Mouse (Mus musculus): Measurements from ENCODE around the gene Gm21987.
"Not testable (repeated sequence)": the region's sequence is repeated elsewhere in the genome, so short reads cannot be mapped to it uniquely, and the experiment has no call there.

The Gm21987 gene

DNA sequence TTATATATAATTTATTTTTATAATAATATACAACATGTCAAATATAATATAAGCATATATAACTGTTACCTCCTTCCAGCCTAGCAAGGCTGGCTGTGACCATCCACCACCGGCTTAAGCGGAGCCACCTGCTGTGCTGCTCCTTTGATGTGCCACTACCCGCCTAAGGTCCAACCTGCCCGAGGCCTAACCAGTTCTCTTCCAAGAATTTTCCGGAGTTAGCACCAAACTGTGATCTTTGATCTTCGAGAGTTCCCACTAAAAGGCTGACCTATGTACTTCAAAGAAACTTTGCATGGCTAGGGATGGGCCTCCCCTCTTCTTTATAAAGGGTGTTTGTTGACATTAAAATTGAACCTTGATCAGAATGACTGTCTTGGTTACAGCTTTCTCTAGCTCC lies 12.4 kb upstream of the Gm21987 start:
- DNase-seq (ENCODE audit: low read depth, low spot score), result no peak
- Histone ChIP-seq H3K36me3 (ENCODE audit: control insufficient read depth, insufficient read depth, low read length, poor library complexity, severe bottlenecking) (no peaks in the 10 kb centered on the region), H3K27me3 (ENCODE audit: control insufficient read depth, insufficient read depth, low read length, poor library complexity, severe bottlenecking) (no peaks in the 10 kb centered on the region)

DNA sequence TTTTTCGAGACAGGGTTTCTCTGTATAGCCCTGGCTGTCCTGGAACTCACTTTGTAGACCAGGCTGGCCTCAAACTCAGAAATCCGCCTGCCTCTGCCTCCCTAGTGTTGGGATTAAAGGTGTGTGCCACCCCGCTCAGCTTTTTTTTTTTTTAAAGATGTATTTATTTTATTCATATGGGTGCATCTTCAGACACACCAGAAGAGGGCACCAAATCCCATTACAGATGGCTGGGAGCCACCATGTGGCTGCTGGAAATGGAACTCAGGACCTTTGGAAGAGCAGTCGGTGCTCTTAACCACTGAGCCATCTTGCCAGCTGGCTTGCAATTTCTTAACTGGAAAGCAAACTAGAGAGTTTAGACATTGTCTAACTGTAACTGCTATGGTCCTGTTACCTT lies 8.8 kb upstream of the Gm21987 start:
- H3K27me3 ChIP-seq (ENCODE audit: control insufficient read depth, insufficient read depth, low read length, poor library complexity, severe bottlenecking); DNase-seq (ENCODE audit: low read depth, low spot score); H3K36me3 ChIP-seq (ENCODE audit: control insufficient read depth, insufficient read depth, low read length, poor library complexity, severe bottlenecking): not testable (repeated sequence)

DNA sequence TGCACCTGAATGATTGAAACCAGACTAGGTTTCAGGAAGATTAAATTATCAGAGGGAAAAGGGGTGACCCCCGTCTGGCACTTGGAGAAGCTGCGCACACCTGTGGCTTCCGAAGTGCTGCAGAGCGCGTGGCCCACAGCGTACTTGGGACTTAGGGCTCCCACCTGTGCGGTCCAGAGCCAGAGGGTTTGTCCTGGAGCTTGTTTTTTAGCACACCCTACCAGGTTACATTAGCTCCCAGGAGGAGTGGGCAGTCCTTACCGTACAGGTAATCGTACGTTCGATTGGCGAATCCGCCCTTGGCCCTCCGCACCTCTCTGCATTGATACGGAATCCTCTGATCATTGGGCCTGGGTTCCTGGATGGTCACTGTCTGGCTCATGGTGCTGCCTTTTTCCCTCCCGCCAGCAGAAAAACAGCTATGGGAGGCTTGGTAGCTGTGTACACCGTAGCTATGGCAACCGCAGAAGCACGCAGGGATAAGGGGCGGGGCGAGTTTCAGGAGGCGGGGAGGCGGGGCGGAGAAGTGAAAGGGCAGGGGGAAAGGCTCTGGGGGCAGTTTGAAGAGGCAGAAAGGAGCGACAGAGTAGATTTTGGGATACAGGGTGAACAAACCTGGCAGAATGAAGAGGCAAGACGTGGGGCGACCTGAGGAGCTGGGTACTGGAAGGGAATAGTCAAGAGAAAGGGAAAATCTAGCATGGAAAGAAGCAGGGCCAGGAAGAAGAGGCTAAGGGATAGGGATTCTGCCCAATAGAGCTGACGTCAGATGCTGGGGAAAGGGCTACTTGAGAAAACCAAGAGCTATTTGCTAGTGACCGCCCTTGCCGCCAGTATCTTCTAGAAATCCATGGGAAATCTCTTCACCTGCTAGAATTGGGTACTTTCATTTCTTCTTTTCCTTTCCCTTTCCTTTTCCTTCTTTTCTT lies 5.2 kb upstream of the Gm21987 start, which contains the start of gene Maats1:
Maats1 (minus strand) TSS at position 748 of the 929 bp plus-strand sequence.
- Histone ChIP-seq H3K36me3 (ENCODE audit: control insufficient read depth, insufficient read depth, low read length, poor library complexity, severe bottlenecking) (no peaks in the 10 kb centered on the region), H3K27me3 (ENCODE audit: control insufficient read depth, insufficient read depth, low read length, poor library complexity, severe bottlenecking) (no peaks in the 10 kb centered on the region)
- DNase-seq (ENCODE audit: low read depth, low spot score), result peak; percentile 47

DNA sequence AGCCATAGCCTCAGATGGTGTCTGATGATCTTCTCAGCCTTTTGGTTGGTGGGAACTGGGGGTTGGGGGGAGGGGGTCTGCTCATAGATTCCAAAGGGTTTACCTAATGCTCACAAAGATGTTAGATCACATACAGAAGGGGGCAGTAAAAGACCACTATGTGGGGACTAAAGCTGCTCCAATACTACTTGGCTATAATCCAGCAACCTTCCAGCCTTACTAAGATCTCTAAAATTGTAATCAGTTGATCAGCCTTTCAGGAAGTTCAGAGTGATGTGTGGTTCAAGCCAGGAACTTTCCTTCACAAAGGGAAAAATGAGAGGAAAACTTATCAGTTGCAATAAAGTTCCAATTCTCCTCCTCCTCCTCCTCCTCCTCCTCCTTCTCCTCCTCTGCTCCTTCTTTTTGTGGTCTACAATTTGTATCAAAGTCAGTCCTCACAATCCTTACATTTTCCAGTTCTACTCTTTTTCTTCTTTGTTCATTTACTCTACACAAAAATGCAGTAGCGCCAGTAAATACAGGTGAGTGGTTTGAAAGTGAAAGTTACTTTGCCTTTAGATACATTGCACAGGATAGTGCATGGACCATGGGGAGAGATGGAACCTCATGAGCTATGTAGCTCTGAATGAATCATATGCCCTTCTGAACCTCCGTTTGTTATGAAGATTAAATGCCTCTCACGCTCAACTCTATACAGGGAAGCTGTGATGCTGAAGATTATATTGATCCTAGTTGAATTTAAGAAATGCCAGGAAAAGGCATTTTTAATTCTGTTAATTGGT lies 1.7 kb upstream of the Gm21987 start:
- Histone ChIP-seq H3K27me3 (ENCODE audit: control insufficient read depth, insufficient read depth, low read length, poor library complexity, severe bottlenecking) (no peaks in the 10 kb centered on the region), H3K36me3 (ENCODE audit: control insufficient read depth, insufficient read depth, low read length, poor library complexity, severe bottlenecking) (peaks cover 2% of the 10 kb centered on the region; the same call in 1 of the 2 replicates)
- DNase-seq (ENCODE audit: low read depth, low spot score), result peak; percentile 74

DNA sequence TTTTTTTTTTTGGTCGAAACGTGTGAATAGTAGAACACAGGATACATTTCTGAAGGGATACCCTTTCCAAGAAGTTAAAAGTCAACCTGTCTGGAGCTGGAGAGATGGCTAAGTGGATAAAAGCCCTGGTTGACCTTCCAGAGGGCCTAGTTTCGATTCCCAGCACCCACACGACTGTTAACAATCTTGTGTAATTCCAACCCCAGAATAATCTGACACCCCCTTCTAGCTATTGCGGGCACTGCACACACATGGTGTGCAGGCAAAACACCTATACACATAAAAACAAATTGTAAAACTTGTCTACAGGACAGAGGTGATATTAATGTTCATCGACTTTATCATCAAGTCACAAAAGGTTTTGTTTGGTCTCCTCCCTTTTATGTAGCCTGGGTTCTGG lies 748 bp downstream of the Gm21987 start:
- no peak for DNase-seq (ENCODE audit: low read depth, low spot score)
- Histone ChIP-seq H3K27me3 (ENCODE audit: control insufficient read depth, insufficient read depth, low read length, poor library complexity, severe bottlenecking) (no peaks in the 10 kb centered on the region), H3K36me3 (ENCODE audit: control insufficient read depth, insufficient read depth, low read length, poor library complexity, severe bottlenecking) (peaks cover 6% of the 10 kb centered on the region)

DNA sequence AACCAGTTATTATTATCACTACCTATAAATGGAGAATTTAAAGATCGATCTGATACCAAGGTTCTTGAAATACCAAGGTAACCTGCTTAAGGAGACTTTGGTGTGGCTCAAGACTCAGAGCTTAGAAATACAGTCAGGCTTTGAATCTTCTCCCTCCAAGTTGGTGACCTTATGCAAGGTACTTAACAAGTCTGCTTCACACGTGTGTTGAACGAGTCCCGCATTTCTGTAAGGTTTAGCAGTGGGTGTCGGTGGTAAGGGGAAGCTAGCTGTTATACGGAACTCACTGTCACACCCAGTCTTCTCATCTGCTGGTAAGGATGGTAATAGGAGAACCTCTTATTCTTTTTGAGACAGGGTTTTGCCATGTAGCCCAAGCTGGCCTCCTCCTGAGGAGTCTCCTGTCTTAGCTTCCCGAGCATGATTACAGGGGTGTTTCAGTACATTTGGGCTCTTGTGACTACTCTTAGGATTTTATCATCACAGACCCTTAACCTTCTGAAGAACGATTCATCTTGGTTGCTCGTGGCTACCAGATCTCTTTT lies 1.4 kb downstream of the Gm21987 start:
- Histone ChIP-seq H3K27me3 (ENCODE audit: control insufficient read depth, insufficient read depth, low read length, poor library complexity, severe bottlenecking) (no peaks in the 10 kb centered on the region), H3K36me3 (ENCODE audit: control insufficient read depth, insufficient read depth, low read length, poor library complexity, severe bottlenecking) (peaks cover 6% of the 10 kb centered on the region)
- no peak for DNase-seq (ENCODE audit: low read depth, low spot score)

DNA sequence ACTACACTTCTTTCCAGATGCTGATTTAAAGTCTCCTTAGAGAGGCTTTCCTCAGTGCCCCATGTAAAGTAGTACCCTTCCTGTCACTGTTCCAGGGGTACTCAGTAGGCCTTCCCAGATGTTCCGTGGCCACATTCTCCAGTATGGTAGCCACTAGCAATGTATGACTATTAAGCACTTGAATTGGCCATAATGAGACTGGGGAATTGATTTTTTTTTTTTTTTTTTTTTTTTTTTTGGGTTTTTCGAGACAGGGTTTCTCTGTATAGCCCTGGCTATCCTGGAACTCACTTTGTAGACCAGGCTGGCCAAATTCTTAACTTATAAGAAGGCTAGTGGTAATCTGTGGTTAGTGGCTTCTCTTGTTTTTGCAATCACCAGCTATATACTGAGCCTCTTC lies 3.0 kb downstream of the Gm21987 start:
- no peak for DNase-seq (ENCODE audit: low read depth, low spot score)
- peaks cover 6% of the 10 kb centered on the region for H3K36me3 ChIP-seq (ENCODE audit: control insufficient read depth, insufficient read depth, low read length, poor library complexity, severe bottlenecking)
- no peaks in the 10 kb centered on the region for H3K27me3 ChIP-seq (ENCODE audit: control insufficient read depth, insufficient read depth, low read length, poor library complexity, severe bottlenecking)

DNA sequence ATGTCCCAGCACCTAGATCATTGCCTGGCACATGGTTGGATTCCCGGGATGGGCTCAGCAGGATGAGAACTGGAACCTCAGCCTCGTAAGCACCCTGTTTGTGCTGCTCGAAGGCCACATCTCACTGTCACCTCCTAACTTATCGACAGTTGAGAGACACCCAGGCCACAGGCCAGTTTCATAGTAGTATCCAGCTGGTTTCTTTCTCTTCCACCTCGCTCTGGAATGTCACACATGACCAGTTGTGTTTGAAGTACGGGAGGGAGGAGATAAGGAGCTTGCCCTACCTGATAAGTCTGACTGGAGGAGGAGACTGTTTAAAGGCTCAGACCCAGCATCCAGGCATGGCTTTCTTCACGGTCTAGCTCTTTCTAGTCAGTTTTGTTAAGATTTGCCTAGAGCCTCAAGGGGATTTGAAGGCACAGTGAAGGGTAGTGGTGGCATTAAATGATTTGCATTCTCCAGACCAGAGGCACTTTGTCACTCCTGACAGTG lies 3.6 kb downstream of the Gm21987 start:
- peak; percentile 37 for DNase-seq (ENCODE audit: low read depth, low spot score)
- peaks cover 6% of the 10 kb centered on the region for H3K36me3 ChIP-seq (ENCODE audit: control insufficient read depth, insufficient read depth, low read length, poor library complexity, severe bottlenecking)
- no peaks in the 10 kb centered on the region for H3K27me3 ChIP-seq (ENCODE audit: control insufficient read depth, insufficient read depth, low read length, poor library complexity, severe bottlenecking)

DNA sequence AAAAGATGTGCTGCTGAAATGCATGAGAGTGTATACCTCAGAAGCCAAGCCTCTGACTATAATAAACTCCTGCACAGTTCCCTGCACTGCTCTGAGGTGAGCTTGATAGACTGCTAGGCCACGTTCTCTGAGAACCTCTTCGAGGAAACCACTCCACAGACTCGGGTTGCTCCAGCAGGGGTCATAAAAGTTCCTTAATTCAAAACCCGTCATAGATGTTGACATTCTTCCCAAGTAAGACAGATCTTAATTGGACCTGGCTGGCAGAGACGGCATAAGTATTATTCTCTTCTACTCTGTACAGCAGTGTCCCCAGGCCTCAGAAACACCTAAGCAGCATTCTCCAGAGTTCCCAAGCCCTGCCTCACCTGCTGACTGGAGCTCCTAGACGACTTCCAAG lies 4.1 kb downstream of the Gm21987 start:
- DNase-seq (ENCODE audit: low read depth, low spot score), result no peak

DNA sequence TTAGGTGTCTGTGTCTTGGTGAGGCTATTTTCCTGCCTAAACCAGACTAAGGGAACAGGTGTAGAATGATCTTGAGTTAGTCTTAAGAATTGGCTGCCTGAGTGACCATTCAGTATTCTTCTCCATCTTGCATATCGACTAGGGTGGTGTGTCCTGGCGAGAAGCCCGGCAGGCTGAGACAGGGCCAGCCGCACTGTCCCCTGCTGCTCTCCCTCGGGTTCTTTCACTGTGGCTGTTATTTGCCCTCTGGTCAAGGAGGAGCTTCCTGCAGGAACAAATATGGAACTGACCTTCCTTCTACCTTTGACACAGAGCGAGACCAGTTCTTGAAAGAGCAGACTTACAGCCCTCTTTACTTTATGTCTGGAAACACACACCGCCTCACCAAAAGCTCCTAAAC lies 5.2 kb downstream of the Gm21987 start:
- DNase-seq (ENCODE audit: low read depth, low spot score), result no peak
- Histone ChIP-seq H3K36me3 (ENCODE audit: control insufficient read depth, insufficient read depth, low read length, poor library complexity, severe bottlenecking) (peaks cover 6% of the 10 kb centered on the region), H3K27me3 (ENCODE audit: control insufficient read depth, insufficient read depth, low read length, poor library complexity, severe bottlenecking) (no peaks in the 10 kb centered on the region)

More for the DNA sequence above, 4.1 kb downstream of the Gm21987 start:
- Histone ChIP-seq H3K36me3 (ENCODE audit: control insufficient read depth, insufficient read depth, low read length, poor library complexity, severe bottlenecking) (peaks cover 6% of the 10 kb centered on the region), H3K27me3 (ENCODE audit: control insufficient read depth, insufficient read depth, low read length, poor library complexity, severe bottlenecking) (no peaks in the 10 kb centered on the region)

DNA sequence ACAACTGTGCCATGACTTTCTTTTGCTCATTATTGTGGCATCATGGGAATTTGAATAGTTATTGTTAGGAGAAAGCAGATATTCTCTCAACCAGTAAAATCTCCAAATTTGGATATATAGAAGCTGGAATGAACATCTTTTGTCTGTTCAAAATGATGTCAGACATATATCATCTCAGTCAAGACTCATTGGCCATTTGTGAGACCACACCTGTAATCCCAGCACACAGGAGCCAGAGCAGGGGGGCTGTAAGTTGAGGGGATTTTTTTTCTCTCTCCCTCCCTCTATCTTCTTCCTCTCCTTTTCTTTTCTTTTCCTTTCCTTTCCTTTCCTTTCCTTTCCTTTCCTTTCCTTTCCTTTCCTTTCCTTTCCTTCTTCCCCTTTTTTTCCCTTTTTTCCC lies 6.0 kb downstream of the Gm21987 start:
- Histone ChIP-seq H3K36me3 (ENCODE audit: control insufficient read depth, insufficient read depth, low read length, poor library complexity, severe bottlenecking) (peaks cover 7% of the 10 kb centered on the region), H3K27me3 (ENCODE audit: control insufficient read depth, insufficient read depth, low read length, poor library complexity, severe bottlenecking) (no peaks in the 10 kb centered on the region)
- DNase-seq (ENCODE audit: low read depth, low spot score), result no peak

DNA sequence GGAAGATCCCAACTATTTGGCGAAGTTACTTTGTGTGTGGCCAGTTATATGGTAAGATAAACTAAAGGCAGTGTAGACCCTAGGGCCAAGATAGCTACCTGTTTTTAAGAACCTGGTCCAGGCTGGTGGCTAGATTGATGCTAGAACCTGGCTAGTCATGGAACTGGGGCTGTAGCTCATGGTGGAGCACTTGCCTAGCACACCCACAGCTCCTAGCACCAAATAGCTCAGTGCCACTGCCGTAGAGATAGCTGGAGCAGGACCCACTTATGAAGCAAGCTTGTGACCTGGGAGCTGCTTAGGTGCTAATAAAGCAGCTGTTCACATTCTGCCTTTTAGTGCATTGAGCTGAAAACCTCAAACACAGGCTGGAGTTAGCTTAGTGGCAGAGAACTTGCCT lies 6.8 kb downstream of the Gm21987 start:
- H3K27me3 ChIP-seq (ENCODE audit: control insufficient read depth, insufficient read depth, low read length, poor library complexity, severe bottlenecking), result no peaks in the 10 kb centered on the region
- DNase-seq (ENCODE audit: low read depth, low spot score), result no peak
- peaks cover 8% of the 10 kb centered on the region for H3K36me3 ChIP-seq (ENCODE audit: control insufficient read depth, insufficient read depth, low read length, poor library complexity, severe bottlenecking)

DNA sequence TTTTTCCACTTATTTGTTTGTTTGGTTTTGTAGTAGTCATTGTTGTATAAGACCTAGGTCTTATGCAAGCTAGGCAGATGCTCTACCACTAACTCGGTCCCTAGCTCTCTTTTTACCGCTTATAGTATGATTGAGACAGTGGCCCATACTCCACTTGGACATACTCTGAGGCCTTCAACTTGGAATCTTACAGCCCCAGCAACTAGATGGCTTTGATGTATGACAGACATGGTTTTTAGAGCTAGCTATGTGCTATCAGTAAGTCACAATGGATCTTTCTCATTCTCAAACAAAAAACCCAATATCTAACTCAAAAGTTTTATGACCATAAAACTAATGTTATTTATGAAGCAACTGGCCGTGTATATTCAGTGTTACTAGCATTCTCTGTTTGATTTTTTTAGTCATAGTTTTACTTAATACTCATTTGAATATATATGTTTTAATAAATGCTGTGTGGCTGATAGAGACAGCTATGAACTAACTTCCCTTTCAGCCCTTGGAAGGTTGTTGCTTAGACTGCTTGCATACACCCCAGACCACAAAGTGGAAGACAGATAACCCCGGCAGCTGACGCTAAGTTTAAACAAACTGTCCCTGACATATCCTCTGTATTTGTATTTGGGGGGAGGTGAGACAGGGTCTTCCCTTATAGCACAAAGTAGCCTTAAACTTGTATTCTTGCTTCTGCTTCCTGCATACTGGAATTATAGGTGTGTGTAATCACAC lies 7.5 kb downstream of the Gm21987 start:
- H3K27me3 ChIP-seq (ENCODE audit: control insufficient read depth, insufficient read depth, low read length, poor library complexity, severe bottlenecking), result no peaks in the 10 kb centered on the region
- DNase-seq (ENCODE audit: low read depth, low spot score), result no peak
- H3K36me3 ChIP-seq (ENCODE audit: control insufficient read depth, insufficient read depth, low read length, poor library complexity, severe bottlenecking), result peaks cover 8% of the 10 kb centered on the region

DNA sequence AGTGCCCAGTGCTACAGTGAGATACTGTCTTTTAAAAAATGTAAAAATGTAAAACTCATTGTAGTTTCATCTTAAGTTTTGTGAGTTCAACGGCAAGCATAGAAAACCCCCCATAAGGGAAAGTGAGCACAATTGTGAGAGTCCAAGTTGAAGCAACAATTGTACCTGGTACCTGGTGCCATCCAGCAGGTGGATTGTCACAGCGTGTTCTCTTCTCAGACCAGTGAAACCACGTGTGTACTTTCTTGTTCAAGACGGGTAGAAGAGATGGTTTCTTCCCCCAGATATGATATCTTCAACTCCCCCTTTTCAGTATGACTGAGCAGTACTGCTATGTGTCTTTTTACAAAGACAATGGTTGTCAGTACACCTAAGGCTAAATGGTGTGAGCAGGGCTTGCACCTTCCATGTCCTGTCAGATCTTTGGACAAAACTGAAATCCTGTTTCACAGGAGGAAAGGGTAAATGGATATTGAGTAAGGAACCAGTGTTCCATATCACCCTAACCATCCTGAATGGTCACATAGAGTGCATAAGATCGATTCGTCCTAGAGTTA lies 11.5 kb downstream of the Gm21987 start:
- DNase-seq (ENCODE audit: low read depth, low spot score), result no peak
- Histone ChIP-seq H3K27me3 (ENCODE audit: control insufficient read depth, insufficient read depth, low read length, poor library complexity, severe bottlenecking) (no peaks in the 10 kb centered on the region), H3K36me3 (ENCODE audit: control insufficient read depth, insufficient read depth, low read length, poor library complexity, severe bottlenecking) (peaks cover 2% of the 10 kb centered on the region; the same call in 1 of the 2 replicates)
